Mouse (Mus musculus): ENCODE measurements around the gene Ifi35.
"Not testable (repeated sequence)": the region's sequence is repeated elsewhere in the genome, so short reads cannot be mapped to it uniquely, and the experiment has no call there.

Ifi35 gene

GRCm38 (mm10) chr11:101468731-101469130, 20.5 kb downstream of the Ifi35 start:
- no peak for DNase-seq (ENCODE audit: low spot score in 2 of 2)

- DNase-seq (ENCODE audit: low spot score in 2 of 2) = no peak
Observed at GRCm38 (mm10) chr11:101469155-101469554, 20.9 kb downstream of the Ifi35 start.

- DNase-seq (ENCODE audit: low spot score in 2 of 2) = no peak
Observed at GRCm38 (mm10) chr11:101470206-101470605, 22.0 kb downstream of the Ifi35 start.

- no peak for DNase-seq (ENCODE audit: low spot score in 2 of 2)
Observed at GRCm38 (mm10) chr11:101471926-101472325, 23.7 kb downstream of the Ifi35 start.

GRCm38 (mm10) chr11:101472336-101472735, 24.1 kb downstream of the Ifi35 start:
- DNase-seq (ENCODE audit: low spot score in 2 of 2) = no peak

GRCm38 (mm10) chr11:101473686-101474085, 25.5 kb downstream of the Ifi35 start:
- not testable (repeated sequence) for DNase-seq (ENCODE audit: low spot score in 2 of 2)

- DNase-seq (ENCODE audit: low spot score in 2 of 2) = no peak
Observed at GRCm38 (mm10) chr11:101474298-101474697, 26.1 kb downstream of the Ifi35 start.

- not testable (repeated sequence) for DNase-seq (ENCODE audit: low spot score in 2 of 2)
Observed at GRCm38 (mm10) chr11:101476361-101476760, 28.2 kb downstream of the Ifi35 start.

- no peak for DNase-seq (ENCODE audit: low spot score in 2 of 2)
Observed at GRCm38 (mm10) chr11:101477194-101477551, 29.0 kb downstream of the Ifi35 start.

- no peak for DNase-seq (ENCODE audit: low spot score in 2 of 2)
Observed at GRCm38 (mm10) chr11:101477552-101478211, 29.5 kb downstream of the Ifi35 start.

GRCm38 (mm10) chr11:101479171-101479635, 31.0 kb downstream of the Ifi35 start:
- no peak for DNase-seq (ENCODE audit: low spot score in 2 of 2)

GRCm38 (mm10) chr11:101480912-101481311, 32.7 kb downstream of the Ifi35 start:
- no peak for DNase-seq (ENCODE audit: low spot score in 2 of 2)

GRCm38 (mm10) chr11:101483804-101484203, 35.6 kb downstream of the Ifi35 start:
- DNase-seq (ENCODE audit: low spot score in 2 of 2) = no peak

- DNase-seq (ENCODE audit: low spot score in 2 of 2) = no peak
Observed at GRCm38 (mm10) chr11:101484245-101484644, 36.0 kb downstream of the Ifi35 start.

GRCm38 (mm10) chr11:101484814-101485213, 36.6 kb downstream of the Ifi35 start:
- no peak for DNase-seq (ENCODE audit: low spot score in 2 of 2)

- DNase-seq (ENCODE audit: low spot score in 2 of 2) = no peak
Observed at GRCm38 (mm10) chr11:101485509-101486028, 37.4 kb downstream of the Ifi35 start.

- no peak for DNase-seq (ENCODE audit: low spot score in 2 of 2)
Observed at GRCm38 (mm10) chr11:101486126-101486525, 37.9 kb downstream of the Ifi35 start.

GRCm38 (mm10) chr11:101506269-101506780, 58.1 kb downstream of the Ifi35 start:
- no peak for DNase-seq (ENCODE audit: low spot score in 2 of 2)

- DNase-seq (ENCODE audit: low spot score in 2 of 2) = no peak
Observed at GRCm38 (mm10) chr11:101507090-101507489, 58.9 kb downstream of the Ifi35 start.
